Mouse (Mus musculus) C2C12 (cell line): Measurements from ENCODE around the gene Clec11a.

ENCODE experiments used
- CEBPB ChIP-seq: IDR thresholded peaks from one replicate; pipeline ENCODE4 v1.6.1; 2011; ENCODE audit warnings: low read depth, mild to moderate bottlenecking, control low read depth, moderate library complexity
- CTCF ChIP-seq: IDR thresholded peaks from one replicate; pipeline ENCODE4 v1.5.1; 2011; ENCODE audit not compliant: control insufficient read depth, insufficient read depth, insufficient read length
- FOSL1 ChIP-seq: IDR thresholded peaks from one replicate; pipeline ENCODE4 v1.8.0; 2011; ENCODE audit warnings: mild to moderate bottlenecking, low read length; ENCODE audit not compliant: poor library complexity, insufficient read depth, severe bottlenecking
- MAX ChIP-seq: IDR thresholded peaks from one replicate; pipeline ENCODE4 v1.6.1; 2011; ENCODE audit warnings: mild to moderate bottlenecking, control low read depth
- MYOD1 ChIP-seq: IDR thresholded peaks from one replicate; pipeline ENCODE4 v1.6.1; 2011; ENCODE audit warnings: low read depth; ENCODE audit not compliant: control insufficient read depth, insufficient read length
- MYOG ChIP-seq: IDR thresholded peaks from one replicate; pipeline ENCODE4 v1.6.1; 2011; ENCODE audit not compliant: control insufficient read depth, insufficient read length; ENCODE audit errors: extremely low read depth
- USF1 ChIP-seq: IDR thresholded peaks from one replicate; pipeline ENCODE4 v1.6.1; 2011; ENCODE audit warnings: low read depth, mild to moderate bottlenecking, control low read depth, moderate library complexity

- TF ChIP-seq CTCF (no peak), USF1 (no peak), MAX (no peak), CEBPB (no peak), FOSL1 (no peak), MYOD1 (no peak), MYOG (no peak)
These were observed 33.3 kb downstream of the Clec11a start for GRCm38 (mm10) chr7:44273446-44273845.
